Mouse (Mus musculus): ENCODE measurements around the gene Ifnl3. TPM values are rescaled to one million over a fixed set of nuclear protein-coding genes. Genes with fewer than 3 reads are reported as not detected.
"Not testable (repeated sequence)": the region's sequence is repeated elsewhere in the genome, so short reads cannot be mapped to it uniquely, and the experiment has no call there.

The Ifnl3 gene
- polyA plus RNA-seq, 1 experiment = not detected

DNA sequence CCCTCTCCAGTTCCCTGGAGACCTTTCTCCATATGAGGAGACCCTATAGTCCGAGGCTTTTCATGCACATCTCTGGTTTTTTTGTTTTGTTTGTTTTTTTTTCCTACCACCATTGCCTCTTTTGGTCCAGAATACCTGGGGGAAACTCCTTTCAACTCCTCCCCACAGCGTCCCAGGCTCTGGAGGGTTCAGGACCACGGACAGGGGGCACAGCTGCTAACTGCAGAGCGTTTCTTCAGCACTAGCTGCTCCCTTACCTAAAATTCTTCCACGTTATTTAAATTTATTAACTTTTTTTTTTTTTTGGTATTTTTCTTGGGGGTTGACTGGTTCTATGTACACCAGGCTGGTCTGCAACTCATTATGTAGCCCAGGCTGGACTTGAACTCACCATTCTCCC, 17.1 kb upstream of the Ifnl3 start:
- Histone ChIP-seq H3K4me1 (ENCODE audit: control insufficient read depth, insufficient read depth, low read length) (no peaks in the 10 kb centered on the region), H3K4me3 (ENCODE audit: insufficient read depth, low read length) (no peak overlapping the region), H3K27ac (ENCODE audit: insufficient read depth, low read length) (no peak overlapping the region)
- no peak for TF ChIP-seq CTCF (IDR thresholded peaks at IDR 0.05; ENCODE audit: borderline replicate concordance, insufficient read depth, low read length)
- no peak for TF ChIP-seq POLR2A (IDR thresholded peaks at IDR 0.05; ENCODE audit: low read depth, low read length)

DNA sequence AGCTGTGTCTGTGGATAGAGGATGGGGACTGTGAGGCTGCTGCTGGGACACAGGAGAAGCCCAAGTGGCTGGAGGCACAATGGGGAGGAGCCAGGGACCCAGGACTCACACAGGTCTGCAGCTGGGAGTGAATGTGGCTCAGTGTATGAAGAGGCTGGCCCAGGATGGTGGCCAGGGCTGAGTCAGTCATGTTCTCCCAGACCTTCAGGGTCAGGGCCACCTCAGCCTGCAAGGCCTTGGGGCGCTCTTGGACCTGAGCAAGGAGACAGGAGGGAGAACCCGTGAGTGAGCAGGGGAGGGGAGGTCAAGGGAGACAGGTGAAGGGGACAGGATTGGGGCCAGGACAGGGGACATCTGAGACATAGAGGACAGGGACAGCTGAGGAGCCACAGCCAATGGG, 13.5 kb upstream of the Ifnl3 start:
- H3K27ac ChIP-seq (ENCODE audit: insufficient read depth, low read length); H3K4me3 ChIP-seq (ENCODE audit: insufficient read depth, low read length); H3K4me1 ChIP-seq (ENCODE audit: control insufficient read depth, insufficient read depth, low read length): not testable (repeated sequence)

DNA sequence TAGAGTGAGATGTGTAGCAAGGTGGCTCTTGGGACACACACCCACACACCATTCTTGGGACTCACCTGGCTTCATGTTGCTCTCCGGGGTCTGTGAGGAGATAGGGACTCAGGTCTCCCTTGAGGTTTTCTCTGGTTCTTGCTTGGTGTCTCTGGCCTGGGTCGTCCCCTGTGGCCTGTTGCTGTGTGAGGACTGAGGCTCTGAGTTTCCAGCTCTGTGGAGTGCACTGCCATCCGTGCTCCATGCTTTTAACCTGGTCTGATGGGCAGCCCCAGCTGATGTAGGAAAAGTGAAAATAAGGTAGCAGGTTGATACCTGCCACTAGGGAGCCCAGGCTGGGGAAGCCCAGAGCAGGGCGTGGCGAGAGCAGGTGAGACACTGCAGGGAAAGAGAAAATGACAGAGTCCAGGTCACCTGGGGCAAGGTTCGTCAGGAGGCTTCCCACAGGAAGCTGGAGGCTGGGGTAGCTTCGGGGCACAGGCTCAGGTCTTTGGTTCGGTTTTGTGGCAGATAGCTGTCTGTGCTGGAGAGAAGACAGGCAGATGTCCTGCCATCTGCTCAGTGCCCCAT, 12.1 kb upstream of the Ifnl3 start, which contains the start of gene Ifnl2:
TSS of gene Ifnl2 (minus strand) at position 51 of the 570 bp plus-strand sequence.
- not testable (repeated sequence) for H3K4me1 ChIP-seq (ENCODE audit: control insufficient read depth, insufficient read depth, low read length)

DNA sequence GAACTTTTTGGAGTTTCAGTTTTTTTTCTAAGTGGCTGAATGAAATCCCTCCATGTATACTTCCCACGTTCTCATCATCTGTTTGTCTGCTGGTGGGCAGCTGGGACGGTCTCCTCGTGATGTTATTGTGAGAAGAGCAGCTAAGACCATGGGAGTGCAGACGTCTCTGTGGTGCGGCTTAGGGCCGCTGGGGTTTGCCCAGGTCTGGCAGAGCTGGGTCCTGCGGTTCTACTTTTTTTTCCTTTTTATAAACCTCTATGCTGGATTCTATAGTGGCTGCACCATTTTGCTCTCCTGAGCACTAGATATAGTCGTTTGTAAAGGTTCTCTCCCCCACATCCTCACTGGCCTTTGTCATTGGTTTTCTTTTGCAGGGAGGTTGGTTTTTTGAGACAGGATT, 11.2 kb upstream of the Ifnl3 start:
- Histone ChIP-seq H3K4me3 (ENCODE audit: insufficient read depth, low read length) (no peak overlapping the region), H3K4me1 (ENCODE audit: control insufficient read depth, insufficient read depth, low read length) (no peaks in the 10 kb centered on the region), H3K27ac (ENCODE audit: insufficient read depth, low read length) (no peak overlapping the region)
- TF ChIP-seq CTCF (IDR thresholded peaks at IDR 0.05; ENCODE audit: borderline replicate concordance, insufficient read depth, low read length) (no peak), POLR2A (IDR thresholded peaks at IDR 0.05; ENCODE audit: low read depth, low read length) (no peak)

More for the DNA sequence above, 12.1 kb upstream of the Ifnl3 start, which contains the start of gene Ifnl2:
- H3K4me3 ChIP-seq (ENCODE audit: insufficient read depth, low read length); H3K27ac ChIP-seq (ENCODE audit: insufficient read depth, low read length): not testable (repeated sequence)

DNA sequence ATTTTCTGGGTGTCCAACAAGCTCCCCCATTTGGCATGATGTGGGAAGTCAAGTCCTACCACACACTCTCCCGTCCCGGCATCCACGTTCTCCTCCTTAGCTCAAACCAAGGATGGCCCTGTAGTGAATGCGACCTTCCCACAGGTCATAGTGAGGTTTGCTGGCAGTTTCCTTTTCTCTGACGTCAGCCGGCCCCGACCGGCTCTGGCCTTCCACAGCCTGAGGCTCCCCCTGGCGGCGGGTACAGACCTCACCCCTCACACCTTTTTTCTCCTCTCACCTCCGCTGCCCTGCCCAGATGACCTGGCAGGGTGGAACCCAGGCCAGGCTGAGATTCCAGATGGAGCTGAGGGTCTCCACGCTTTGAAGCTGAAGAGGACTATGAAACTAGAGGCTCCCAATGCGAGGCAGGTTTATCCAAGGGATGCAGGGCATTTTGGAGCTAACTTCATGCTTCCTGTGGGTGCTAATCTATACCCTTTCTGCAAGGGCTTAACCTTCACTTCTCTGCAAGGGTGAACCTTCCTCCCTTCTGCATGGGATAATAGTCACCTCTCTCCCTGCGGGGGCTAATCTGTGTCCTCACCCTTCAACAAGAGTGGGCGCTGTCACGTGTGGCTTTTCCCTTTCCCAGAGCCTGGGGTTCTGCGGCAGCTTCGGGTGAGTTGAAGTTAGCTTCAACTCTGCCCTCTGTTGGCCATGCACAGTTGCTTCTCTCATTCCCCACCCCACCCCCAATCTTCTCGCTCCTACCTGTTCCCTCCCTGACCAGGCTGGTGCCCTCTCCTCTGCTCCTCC, 5.5 kb downstream of the Ifnl3 start:
- Histone ChIP-seq H3K4me3 (ENCODE audit: insufficient read depth, low read length) (no peak overlapping the region), H3K27ac (ENCODE audit: insufficient read depth, low read length) (no peak overlapping the region), H3K4me1 (ENCODE audit: control insufficient read depth, insufficient read depth, low read length) (no peaks in the 10 kb centered on the region)
- TF ChIP-seq CTCF (IDR thresholded peaks at IDR 0.05; ENCODE audit: borderline replicate concordance, insufficient read depth, low read length) (peak; percentile 52; the same call in 1 of the 2 replicates), POLR2A (IDR thresholded peaks at IDR 0.05; ENCODE audit: low read depth, low read length) (no peak)

DNA sequence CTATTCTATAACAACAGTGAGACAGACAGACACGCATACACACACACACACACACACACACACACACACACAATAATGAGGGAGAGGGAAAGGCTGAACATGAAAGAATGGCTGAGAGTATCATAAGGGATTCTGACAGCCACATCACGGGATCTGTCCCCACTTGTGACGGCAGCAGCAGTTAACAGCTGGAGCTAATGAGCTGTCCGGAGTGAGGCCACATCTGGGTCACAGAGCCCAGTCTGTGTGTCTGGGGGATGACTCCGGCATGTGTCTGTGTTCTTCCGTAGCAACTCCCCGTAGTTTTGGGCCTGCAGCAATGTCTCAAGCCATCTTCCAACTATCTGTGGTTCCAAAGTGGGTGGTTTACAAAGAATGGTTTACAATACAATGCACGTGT, 9.4 kb downstream of the Ifnl3 start:
- no peaks in the 10 kb centered on the region for H3K4me1 ChIP-seq (ENCODE audit: control insufficient read depth, insufficient read depth, low read length)
- H3K4me3 ChIP-seq (ENCODE audit: insufficient read depth, low read length) = no peak overlapping the region
- TF ChIP-seq CTCF (IDR thresholded peaks at IDR 0.05; ENCODE audit: borderline replicate concordance, insufficient read depth, low read length) (no peak), POLR2A (IDR thresholded peaks at IDR 0.05; ENCODE audit: low read depth, low read length) (no peak)
- H3K27ac ChIP-seq (ENCODE audit: insufficient read depth, low read length) = no peak overlapping the region

DNA sequence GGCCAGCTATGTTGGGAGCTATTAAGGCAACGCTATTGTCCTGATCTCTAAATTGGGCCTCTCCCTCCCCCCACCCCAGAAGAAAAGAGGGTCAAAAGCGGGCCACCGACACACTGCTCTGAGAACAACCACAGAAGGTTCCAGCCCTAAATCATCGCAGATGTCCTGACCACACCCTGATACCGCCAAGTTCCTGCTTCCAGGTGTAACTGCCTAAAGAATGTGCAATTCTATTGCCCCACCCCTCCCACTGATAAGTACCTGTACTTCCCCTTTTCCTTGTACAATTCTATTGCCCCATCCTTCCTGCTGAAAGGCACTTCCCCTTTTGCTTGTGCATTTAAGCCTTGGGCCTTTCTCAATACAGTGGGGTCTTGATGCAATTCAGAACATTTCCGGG, 16.2 kb downstream of the Ifnl3 start:
- H3K4me1 ChIP-seq (ENCODE audit: control insufficient read depth, insufficient read depth, low read length); H3K27ac ChIP-seq (ENCODE audit: insufficient read depth, low read length); H3K4me3 ChIP-seq (ENCODE audit: insufficient read depth, low read length): not testable (repeated sequence)

DNA sequence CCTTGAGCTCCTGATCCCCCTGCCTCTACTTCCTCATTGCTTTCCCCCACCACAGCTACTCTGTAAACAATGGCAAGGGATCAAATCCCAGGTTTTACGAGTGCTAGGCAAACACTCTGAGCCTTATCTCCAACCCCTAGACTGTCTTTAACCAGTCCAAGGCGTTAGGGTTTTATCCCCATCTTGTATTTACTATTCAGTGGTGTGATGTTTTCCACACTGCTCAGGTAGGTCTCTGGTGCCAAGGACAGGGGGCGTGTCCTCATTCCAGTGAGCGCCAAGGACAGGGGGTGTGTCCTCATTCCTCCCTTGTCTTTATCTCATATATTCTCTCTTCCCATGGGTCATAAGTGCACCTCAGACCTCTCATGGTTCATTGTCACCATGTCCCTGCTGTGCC, 17.9 kb downstream of the Ifnl3 start, which contains the start of gene Sycn:
TSS of gene Sycn (plus strand) at position 360 of the 400 bp plus-strand sequence.
- H3K4me1 ChIP-seq (ENCODE audit: control insufficient read depth, insufficient read depth, low read length) = no peaks in the 10 kb centered on the region
- TF ChIP-seq CTCF (IDR thresholded peaks at IDR 0.05; ENCODE audit: borderline replicate concordance, insufficient read depth, low read length) = no peak
- TF ChIP-seq POLR2A (IDR thresholded peaks at IDR 0.05; ENCODE audit: low read depth, low read length) = no peak
- no peak within 1 kb of the TSS for H3K4me3 ChIP-seq (ENCODE audit: insufficient read depth, low read length)
- no peak within 1 kb of the TSS for H3K27ac ChIP-seq (ENCODE audit: insufficient read depth, low read length)

DNA sequence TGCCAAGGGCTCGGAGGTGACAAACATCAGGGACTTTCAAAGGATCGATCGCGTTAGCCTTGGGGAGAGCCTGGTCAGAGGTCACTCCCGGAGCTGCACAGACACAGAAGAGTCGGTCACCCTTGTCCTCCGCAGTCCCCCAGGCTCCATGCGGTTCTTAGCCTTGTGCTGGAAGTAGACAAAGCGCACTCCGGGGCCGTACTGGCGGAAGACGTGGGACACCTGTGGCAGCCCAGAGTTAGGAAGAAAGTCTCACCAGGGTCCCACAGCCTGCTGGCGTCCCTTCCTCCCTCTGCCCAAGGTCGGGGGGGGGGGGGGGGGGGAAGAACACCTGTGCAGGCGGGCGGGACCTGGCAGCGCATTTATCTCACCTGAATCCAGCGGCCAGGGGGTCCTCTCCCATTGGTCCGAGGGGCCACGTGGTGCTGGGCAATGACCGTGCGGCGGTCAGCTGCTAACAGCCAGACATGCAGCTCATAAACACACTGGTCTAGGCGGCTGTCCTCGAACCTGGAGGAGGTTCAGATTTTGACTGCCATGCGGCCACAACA, 21.5 kb downstream of the Ifnl3 start:
- Histone ChIP-seq H3K27ac (ENCODE audit: insufficient read depth, low read length) (no peak overlapping the region), H3K4me1 (ENCODE audit: control insufficient read depth, insufficient read depth, low read length) (no peaks in the 10 kb centered on the region), H3K4me3 (ENCODE audit: insufficient read depth, low read length) (no peak overlapping the region)
- TF ChIP-seq POLR2A (IDR thresholded peaks at IDR 0.05; ENCODE audit: low read depth, low read length) = no peak
- TF ChIP-seq CTCF (IDR thresholded peaks at IDR 0.05; ENCODE audit: borderline replicate concordance, insufficient read depth, low read length) = no peak

DNA sequence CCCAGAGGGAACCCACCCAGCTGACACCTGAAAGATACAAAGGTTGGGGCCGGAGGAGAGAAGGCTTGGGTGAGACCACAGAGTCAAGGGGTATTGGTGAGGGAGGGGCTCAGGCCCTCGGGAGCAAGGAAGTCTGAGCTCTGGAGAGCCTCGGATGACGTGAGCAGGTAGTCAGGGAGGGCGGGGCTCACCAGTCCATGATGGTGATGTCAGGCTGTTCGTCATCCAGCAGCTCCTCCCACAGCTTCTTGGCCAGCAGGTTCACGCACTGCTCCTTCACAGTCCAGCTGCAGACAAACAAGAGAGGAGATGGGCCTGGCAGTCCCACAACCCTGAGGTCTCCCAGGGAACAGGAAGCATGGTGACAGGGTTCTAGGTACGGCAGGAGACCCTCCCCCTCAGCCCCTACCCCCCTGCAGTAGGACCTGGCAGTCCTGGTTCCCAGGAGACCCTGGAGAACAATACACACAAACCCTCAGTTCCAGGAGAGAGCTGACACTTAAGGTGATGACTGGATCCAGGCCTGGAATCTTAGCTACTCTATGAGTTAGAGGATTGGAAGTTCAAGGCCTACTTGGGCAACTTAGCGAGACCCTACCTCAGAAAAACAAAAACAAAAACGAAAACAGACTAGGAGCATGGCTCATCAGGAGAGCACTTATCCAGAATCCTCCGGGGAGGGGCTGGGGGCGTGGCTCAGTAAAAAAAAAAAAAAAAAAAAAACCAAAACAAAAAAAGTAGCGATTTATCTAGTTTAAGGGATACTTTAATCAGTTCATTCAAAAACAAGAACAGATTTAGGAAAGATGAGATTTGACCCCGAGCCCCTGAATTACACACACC, 22.6 kb downstream of the Ifnl3 start:
- Histone ChIP-seq H3K4me1 (ENCODE audit: control insufficient read depth, insufficient read depth, low read length) (no peaks in the 10 kb centered on the region), H3K4me3 (ENCODE audit: insufficient read depth, low read length) (no peak overlapping the region), H3K27ac (ENCODE audit: insufficient read depth, low read length) (no peak overlapping the region)
- TF ChIP-seq CTCF (IDR thresholded peaks at IDR 0.05; ENCODE audit: borderline replicate concordance, insufficient read depth, low read length) = no peak
- TF ChIP-seq POLR2A (IDR thresholded peaks at IDR 0.05; ENCODE audit: low read depth, low read length) = no peak
